Mouse (Mus musculus) CH12.LX (cell line): Measurements from ENCODE around the gene Adamts7. TPM values are rescaled to one million over a fixed set of nuclear protein-coding genes. Genes with fewer than 3 reads are reported as not detected.

Experiments used
- DNase-seq: peaks from one replicate; pipeline ENCODE4 v3.0.0-alpha.2; 2013; ENCODE audit errors: extremely low read depth
- H3K27ac ChIP-seq: 2 replicates; pipeline ENCODE4 v1.5.1; 2012; ENCODE audit warnings: low read depth, mild to moderate bottlenecking, control low read depth, moderate library complexity; ENCODE audit not compliant: insufficient read depth
- H3K27me3 ChIP-seq: replicated peaks from 2 replicates; pipeline ENCODE3; 2012; ENCODE audit warnings: inconsistent platforms
- H3K36me3 ChIP-seq, 2 experiments: replicated peaks in 1 of 2; 2 replicates each; pipeline versions ENCODE3 to v1.6.1; 2012; ENCODE audit warnings: inconsistent platforms in 1 of 2, low read length in 1 of 2, mild to moderate bottlenecking in 1 of 2, mixed read lengths in 1 of 2, moderate library complexity in 1 of 2; ENCODE audit not compliant: control insufficient read depth in 1 of 2, insufficient read depth in 1 of 2
- H3K4me1 ChIP-seq, 2 experiments: 2 replicates each; pipeline ENCODE4 v1.6.1; 2012; ENCODE audit warnings: inconsistent platforms in 1 of 2, moderate library complexity in 1 of 2; ENCODE audit not compliant: insufficient read depth in 2 of 2, control insufficient read depth in 1 of 2
- H3K4me2 ChIP-seq: 2 replicates; pipeline ENCODE4 v1.6.1; 2012; ENCODE audit warnings: low read depth, mild to moderate bottlenecking, control low read depth; ENCODE audit not compliant: poor library complexity, insufficient read depth, severe bottlenecking
- H3K4me3 ChIP-seq, 3 experiments: fragments of 150-350 bp in 1 of 3; sonication (generic) in 1 of 3; replicated peaks in 1 of 3; 2 replicates each; pipeline versions ENCODE3 to v1.5.1; 2011 to 2012; ENCODE audit warnings: low read depth in 2 of 3, low read length in 2 of 3, mild to moderate bottlenecking in 2 of 3, moderate library complexity in 2 of 3, control low read depth in 1 of 3, improper control_type of control experiment in 1 of 3, inconsistent platforms in 1 of 3, mixed read lengths in 1 of 3; ENCODE audit not compliant: poor library complexity in 1 of 3
- H3K79me2 ChIP-seq: replicated peaks from 2 replicates; pipeline ENCODE4 v1.6.1; 2012; ENCODE audit warnings: mild to moderate bottlenecking, moderate library complexity; ENCODE audit not compliant: control insufficient read depth, poor library complexity, insufficient read depth, severe bottlenecking; ENCODE audit errors: extremely low read depth
- H3K9ac ChIP-seq: 2 replicates; pipeline ENCODE4 v1.6.1; 2012; ENCODE audit warnings: low read depth, mild to moderate bottlenecking, control low read depth, moderate library complexity; ENCODE audit not compliant: insufficient read depth
- H3K9me3 ChIP-seq: replicated peaks from 2 replicates; pipeline ENCODE3; 2012; ENCODE audit warnings: low read length, inconsistent platforms, mixed read lengths
- CHD1 ChIP-seq: IDR thresholded peaks from 2 replicates; pipeline ENCODE4 v1.6.1; 2012; ENCODE audit warnings: low read depth, low read length, improper control_type of control experiment, inconsistent platforms
- CHD2 ChIP-seq: IDR thresholded peaks from 2 replicates; pipeline ENCODE4 v1.6.1; 2011; ENCODE audit warnings: low read length, improper control_type of control experiment
- ETS1 ChIP-seq: conservative IDR thresholded peaks from 2 replicates; pipeline ENCODE4 v1.6.1; 2012; ENCODE audit warnings: low read depth, mild to moderate bottlenecking, inconsistent platforms, low read length, improper control_type of control experiment, moderate library complexity
- GABPA ChIP-seq: IDR thresholded peaks from 2 replicates; pipeline ENCODE4 v1.6.1; 2012; ENCODE audit warnings: low read depth, low read length, improper control_type of control experiment, inconsistent platforms; ENCODE audit not compliant: insufficient replicate concordance
- HCFC1 ChIP-seq: IDR thresholded peaks from 2 replicates; pipeline ENCODE4 v1.6.1; 2012; ENCODE audit warnings: low read depth, mild to moderate bottlenecking, inconsistent platforms, low read length, improper control_type of control experiment
- IRF4 ChIP-seq: IDR thresholded peaks from 2 replicates; pipeline ENCODE4 v1.6.1; 2014; ENCODE audit warnings: low read depth, mild to moderate bottlenecking, inconsistent platforms, low read length, improper control_type of control experiment
- JUN ChIP-seq: IDR thresholded peaks from 2 replicates; pipeline ENCODE4 v1.6.1; 2011; ENCODE audit warnings: low read depth, mild to moderate bottlenecking, low read length, improper control_type of control experiment, moderate library complexity; ENCODE audit not compliant: insufficient read depth
- KAT2A ChIP-seq: IDR thresholded peaks from 2 replicates; pipeline ENCODE4 v1.6.1; 2012; ENCODE audit warnings: low read length, improper control_type of control experiment, inconsistent platforms; ENCODE audit not compliant: insufficient replicate concordance
- MAFK ChIP-seq: IDR thresholded peaks from 2 replicates; pipeline ENCODE4 v1.6.1; 2011; ENCODE audit warnings: low read length, improper control_type of control experiment; ENCODE audit not compliant: insufficient replicate concordance
- MAX ChIP-seq: IDR thresholded peaks from 2 replicates; pipeline ENCODE4 v1.6.1; 2011; ENCODE audit warnings: low read length, improper control_type of control experiment
- MEF2A ChIP-seq: IDR thresholded peaks from 2 replicates; pipeline ENCODE4 v1.6.1; 2014; ENCODE audit warnings: low read depth, mild to moderate bottlenecking, inconsistent platforms, low read length, improper control_type of control experiment, borderline replicate concordance
- MYC ChIP-seq: IDR thresholded peaks from 2 replicates; pipeline ENCODE4 v1.6.1; 2011; ENCODE audit warnings: low read depth, mild to moderate bottlenecking, improper control_type of control experiment, low read length
- NRF1 ChIP-seq: IDR thresholded peaks from 2 replicates; pipeline ENCODE4 v1.6.1; 2014; ENCODE audit warnings: low read depth, mild to moderate bottlenecking, inconsistent platforms, low read length, improper control_type of control experiment, moderate library complexity
- PAX5 ChIP-seq: IDR thresholded peaks from 2 replicates; pipeline ENCODE4 v1.6.1; 2012; ENCODE audit warnings: low read length, inconsistent platforms, mixed read lengths
- POLR2A ChIP-seq: IDR thresholded peaks from 2 replicates; pipeline ENCODE4 v1.6.1; 2011; ENCODE audit warnings: low read depth, mild to moderate bottlenecking, improper control_type of control experiment, low read length
- RCOR1 ChIP-seq: conservative IDR thresholded peaks from 2 replicates; pipeline ENCODE4 v1.6.1; 2012; ENCODE audit warnings: low read depth, mild to moderate bottlenecking, inconsistent platforms, low read length, improper control_type of control experiment
- SIN3A ChIP-seq: IDR thresholded peaks from 2 replicates; pipeline ENCODE4 v1.6.1; 2012; ENCODE audit warnings: low read length, improper control_type of control experiment, inconsistent platforms
- TCF12 ChIP-seq: IDR thresholded peaks from 2 replicates; pipeline ENCODE4 v1.6.1; 2014; ENCODE audit warnings: low read depth, mild to moderate bottlenecking, inconsistent platforms, low read length, improper control_type of control experiment
- UBTF ChIP-seq: IDR thresholded peaks from 2 replicates; pipeline ENCODE4 v1.6.1; 2012; ENCODE audit warnings: low read depth, mild to moderate bottlenecking, inconsistent platforms, low read length, improper control_type of control experiment, moderate library complexity
- USF1 ChIP-seq: IDR thresholded peaks from 2 replicates; pipeline ENCODE4 v1.6.1; 2014; ENCODE audit warnings: low read depth, mild to moderate bottlenecking, inconsistent platforms, low read length, improper control_type of control experiment
- ZC3H11A ChIP-seq: IDR thresholded peaks from 2 replicates; pipeline ENCODE4 v1.6.1; 2012; ENCODE audit warnings: low read depth, mild to moderate bottlenecking, inconsistent platforms, low read length, improper control_type of control experiment
- ZKSCAN1 ChIP-seq: IDR thresholded peaks from 2 replicates; pipeline ENCODE4 v1.6.1; 2012; ENCODE audit warnings: low read depth, inconsistent platforms, low read length, improper control_type of control experiment, borderline replicate concordance
- ZMIZ1 ChIP-seq: IDR thresholded peaks from 2 replicates; pipeline ENCODE4 v1.6.1; 2012; ENCODE audit warnings: low read depth, mild to moderate bottlenecking, inconsistent platforms, low read length, improper control_type of control experiment
- ZNF384 ChIP-seq: IDR thresholded peaks from 2 replicates; pipeline ENCODE4 v1.6.1; 2012; ENCODE audit warnings: low read depth, low read length, improper control_type of control experiment, inconsistent platforms
- dilution Hi-C: fragments of 300-500 bp; cut with MboI; formaldehyde crosslinking; loops from 2 replicates; pipeline ENCODE4 v1.14.3; 2020; ENCODE audit warnings: low sequenced_read_pairs; ENCODE audit not compliant: extremely low pct_unique_long_range_greater_than_20kb, extremely low pct_ligation_motif_present
- in situ Hi-C: fragments of 300-500 bp; cut with MboI; formaldehyde crosslinking; loops from 3 replicates; pipeline ENCODE4 v1.14.3; 2019; ENCODE audit warnings: low sequenced_read_pairs, low pct_ligation_motif_present, low pct_unique_long_range_greater_than_20kb, mixed read lengths
- polyA plus RNA-seq: library from polyadenylated mRNA; unstranded; fragments of >175 nt; gene quantifications from 2 replicates; pipeline ENCODE4 v1.2.1, GENCODE M21; 2012; ENCODE audit warnings: low read depth; ENCODE audit not compliant: insufficient read length
- total RNA-seq, 2 experiments: library from RNA; depleted of rRNA; stranded (reverse); fragments of 300-350 nt in 1 of 2; fragments of >200 nt in 1 of 2; gene quantifications; 2 replicates each; pipeline ENCODE4 v1.2.3; 2012 to 2014

Adamts7 gene
- total and polyA plus RNA-seq, 3 experiments: 4.7 to 15.7 (median 9.2) TPM

DNA sequence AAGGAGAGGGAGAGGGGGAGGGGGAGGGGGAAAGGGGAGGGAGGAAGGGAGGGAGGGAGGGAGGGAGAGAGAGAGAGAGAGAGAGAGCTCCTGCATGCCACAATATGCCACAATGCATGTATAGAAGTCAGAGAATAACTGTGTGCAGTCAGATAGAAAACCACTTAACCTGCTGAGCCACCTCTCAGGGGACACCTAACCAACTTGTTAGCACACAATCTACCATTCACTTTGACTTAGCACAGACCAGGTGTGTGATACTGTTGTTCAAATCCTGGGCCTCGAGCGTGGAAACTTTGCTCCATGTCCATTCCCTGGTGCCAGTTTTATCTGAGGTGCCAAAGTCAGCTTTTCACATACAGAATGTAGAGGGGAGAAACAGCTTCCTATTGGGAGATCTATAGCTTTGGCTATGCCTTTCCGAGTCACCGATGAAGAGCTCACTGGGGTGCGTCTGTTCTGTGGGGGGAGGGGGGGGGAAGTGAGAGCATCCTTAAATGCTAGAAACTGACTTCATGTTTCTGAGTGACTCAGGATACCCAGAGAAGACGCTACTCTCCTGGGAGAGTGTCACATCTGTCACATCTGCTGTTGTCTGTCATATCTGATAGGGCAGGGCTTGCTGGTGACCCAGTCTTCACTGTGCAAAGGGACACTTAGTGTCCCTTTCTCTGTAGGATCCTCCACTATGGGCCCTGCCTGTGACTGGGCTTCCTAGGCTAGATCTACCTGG is 19.0 kb downstream of the Adamts7 start (continued):
- TF ChIP-seq PAX5 (no peak), MAX (no peak), MYC (no peak), JUN (peak; percentile 80), TCF12 (peak; percentile 78), MEF2A (peak; percentile 75; the same call in 1 of the 2 replicates), ZMIZ1 (no peak), UBTF (no peak), HCFC1 (no peak), IRF4 (peak; percentile 85), NRF1 (0 out of 2 replicates have a peak, but pooled peaks have one; percentile 18), USF1 (no peak), CHD2 (peak; percentile 82)

DNA sequence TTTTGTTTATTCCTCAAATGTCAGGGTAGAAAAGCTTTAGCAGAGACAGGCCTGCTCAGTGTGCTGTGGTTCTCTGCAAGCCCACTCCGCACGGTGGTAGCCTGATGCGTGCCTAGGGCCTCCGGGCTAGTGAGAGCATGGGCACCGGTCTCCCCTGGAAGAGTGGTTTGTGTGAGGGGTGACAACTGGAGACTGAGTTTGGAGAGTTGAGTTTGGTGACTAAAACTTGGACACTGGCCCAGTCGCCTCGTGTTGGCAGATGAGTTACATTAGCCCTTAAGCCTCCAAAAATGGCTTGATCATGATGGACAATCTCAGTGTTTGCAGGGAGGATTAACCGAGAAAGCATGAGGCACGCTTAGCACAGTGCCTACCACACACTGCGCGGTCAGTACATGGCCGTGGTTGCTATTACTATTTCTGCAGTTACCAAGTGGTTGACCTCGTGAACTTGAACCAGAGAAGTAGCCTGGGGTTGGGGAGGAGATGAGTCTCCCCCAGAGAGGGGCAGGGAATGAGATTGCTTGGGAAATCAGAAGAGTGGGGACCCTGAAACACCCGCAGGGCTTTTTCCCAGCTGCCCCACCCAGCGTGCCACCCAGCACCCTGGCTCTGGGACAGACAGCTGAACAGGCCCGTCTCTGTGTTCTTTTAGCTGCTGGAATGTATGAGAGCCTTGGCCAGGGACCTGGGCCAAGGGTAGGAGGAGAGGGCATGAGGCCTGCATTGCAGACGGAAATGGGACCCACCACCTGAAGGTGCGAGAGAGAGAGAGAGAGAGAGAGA is 20.0 kb downstream of the Adamts7 start:
- no peaks in the 10 kb centered on the region for H3K27me3 ChIP-seq

DNA sequence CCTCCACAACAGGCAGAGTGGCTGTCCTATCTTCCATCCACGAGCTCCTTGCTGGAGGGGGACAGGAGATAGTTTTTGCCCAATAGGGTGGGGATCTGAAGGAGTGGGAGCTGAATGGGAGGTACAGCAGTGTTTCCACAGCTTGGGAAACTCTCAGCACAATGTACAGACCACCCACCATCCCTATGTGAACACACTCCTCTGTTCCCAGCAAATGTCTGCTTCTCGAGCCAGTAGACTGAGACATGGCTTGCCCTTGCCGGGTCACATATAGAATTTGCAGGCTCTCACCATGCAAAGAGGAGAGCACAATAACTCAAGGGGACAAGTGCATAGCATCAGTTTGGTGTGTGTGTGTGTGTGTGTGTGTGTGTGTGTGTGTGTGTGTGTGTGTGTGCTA is 20.7 kb downstream of the Adamts7 start:
- no peak overlapping the region for H3K4me2 ChIP-seq
- no peak overlapping the region for H3K27ac ChIP-seq
- peak overlapping the region in 1 of 3 experiments; percentile 1 for H3K4me3 ChIP-seq
- H3K9ac ChIP-seq: no peak overlapping the region
- dilution Hi-C loops: no loop called here
- peaks cover 60 to 89% of the 10 kb centered on the region in 2 experiments for H3K4me1 ChIP-seq
- peaks cover 13 to 75% of the 10 kb centered on the region in 2 experiments for H3K36me3 ChIP-seq
- TF ChIP-seq KAT2A (no peak), MYC (no peak), TCF12 (no peak), CHD2 (no peak), ZC3H11A (no peak), RCOR1 (no peak), UBTF (no peak), ZNF384 (no peak), POLR2A (no peak), CHD1 (no peak), MAX (no peak), GABPA (no peak), ZMIZ1 (no peak), ETS1 (no peak), HCFC1 (no peak), SIN3A (no peak)
- no peaks in the 10 kb centered on the region for H3K9me3 ChIP-seq
- DNase-seq: no peak
- H3K27me3 ChIP-seq: no peaks in the 10 kb centered on the region
- no peaks in the 10 kb centered on the region for H3K79me2 ChIP-seq
- in situ Hi-C loops: no loop called here

More for the DNA sequence above, 20.0 kb downstream of the Adamts7 start:
- Histone ChIP-seq H3K79me2 (no peaks in the 10 kb centered on the region), H3K36me3 (peaks cover 14 to 75% of the 10 kb centered on the region in 2 experiments), H3K27ac (no peak overlapping the region), H3K4me1 (peaks cover 65 to 92% of the 10 kb centered on the region in 2 experiments)
- in situ Hi-C loops: no loop called here
- TF ChIP-seq HCFC1: no peak
- no peak for TF ChIP-seq MAX
- no peak for TF ChIP-seq ZC3H11A
- no peak for TF ChIP-seq MAFK
- TF ChIP-seq CHD2: 0 out of 2 replicates have a peak, but pooled peaks have one; percentile 24
- no peak for TF ChIP-seq ZKSCAN1
- TF ChIP-seq, all 38 proteins: peak for 1
- no peak for DNase-seq
- Histone ChIP-seq H3K9ac (no peak overlapping the region), H3K4me3 (no peak overlapping the region), H3K4me2 (no peak overlapping the region), H3K9me3 (no peaks in the 10 kb centered on the region)
- dilution Hi-C loops: no loop called here
